Mouse (Mus musculus) B cell, adult 2 months (primary cell): ENCODE results near the gene Rtkn2.

Experiments used
- DNase-seq, 2 experiments: peaks; one replicate each; pipeline ENCODE4 v3.0.0; 2022

The Rtkn2 gene

DNA sequence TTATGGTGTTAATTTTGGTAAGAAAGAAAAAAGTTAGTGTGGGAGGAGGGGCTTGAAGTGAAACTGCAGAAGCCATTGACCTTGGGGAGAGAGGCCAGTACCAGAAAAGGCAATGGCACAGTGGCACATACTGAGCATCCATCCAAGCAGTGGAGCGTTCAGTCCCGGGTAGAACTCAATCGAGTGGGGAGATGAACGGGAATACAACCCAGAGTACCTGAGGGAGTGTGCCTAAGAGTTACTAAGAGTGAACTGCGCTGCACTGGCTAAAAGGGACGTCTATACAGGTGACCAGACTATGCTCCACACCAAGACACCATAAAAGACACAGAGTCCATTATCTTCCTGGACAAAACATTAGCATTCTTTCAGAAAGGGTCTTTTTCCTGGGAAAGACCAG, 128.3 kb downstream of the Rtkn2 start:
- DNase-seq: no peak
